Mouse (Mus musculus) embryonic fibroblast, embryonic 13.5 days (primary cell): ENCODE results near the gene Cfl2.

Experiments used
- CTCF ChIP-seq: IDR thresholded peaks from 2 replicates; pipeline ENCODE4 v1.5.1; 2011; ENCODE audit warnings: mild to moderate bottlenecking, control low read depth, low read length, moderate library complexity, borderline replicate concordance; ENCODE audit not compliant: insufficient read depth
- POLR2A ChIP-seq: IDR thresholded peaks from 2 replicates; pipeline ENCODE4 v1.6.1; 2011; ENCODE audit warnings: low read depth, mild to moderate bottlenecking, control low read depth, low read length, moderate library complexity

GRCm38 (mm10) chr12:54835608-54836570 lies 26.8 kb downstream of the Cfl2 start:
- TF ChIP-seq POLR2A (no peak), CTCF (no peak)
